Comparison of ENCODE assay signal across 8 mouse cellular contexts in the genomic region with DNA sequence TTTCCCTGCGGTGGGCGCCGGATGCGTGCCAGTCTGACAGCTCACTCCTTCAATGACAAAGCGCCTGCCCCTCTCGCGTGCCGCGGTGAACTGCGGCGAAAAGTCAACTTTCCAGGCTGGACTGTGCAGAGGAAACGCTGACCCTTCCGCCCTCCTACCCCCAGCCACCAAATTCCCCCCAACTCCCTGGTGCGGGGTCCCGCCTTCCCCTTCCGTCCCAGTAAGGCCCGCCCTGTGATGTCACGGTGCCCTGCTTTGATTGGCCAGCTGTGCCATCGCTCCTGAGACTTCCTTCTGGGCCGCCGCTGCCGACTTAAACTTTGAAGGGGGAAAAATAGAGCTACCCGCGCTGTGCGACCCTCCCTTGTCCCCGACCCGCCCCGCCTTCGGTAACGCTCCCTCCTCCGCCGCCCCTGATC. TPM values are rescaled to one million over a fixed set of nuclear protein-coding genes. Genes with fewer than 3 reads are reported as not detected.
DNase-seq lines count a peak whose midpoint lies in the region; ATAC-seq and TF ChIP-seq lines count a peak whose summit lies in the region.

A gene (plus strand): TSS at position 258 of the 419 bp plus-strand sequence.

- TF ChIP-seq CTCF in MEL (IDR thresholded peaks at IDR 0.05 in 2 of 3, conservative IDR thresholded peaks at IDR 0.05 in 1 of 3; ENCODE audit: control insufficient read depth in 1 of 3, insufficient read depth in 1 of 3, low read depth in 2 of 3, low read length in 3 of 3, poor library complexity in 1 of 3, severe bottlenecking in 1 of 3), result no peak
- no peak for TF ChIP-seq CTCF in cerebellum, adult 2 months (IDR thresholded peaks at IDR 0.05; ENCODE audit: borderline replicate concordance, insufficient read depth, low read depth, low read length)
- TF ChIP-seq CTCF in forebrain, postnatal 0 days (IDR thresholded peaks at IDR 0.05; ENCODE audit: low read depth), result no peak

- peak; percentile 48 to 55; a peak in 3 of 4 replicates for TF ChIP-seq POLR2A in MEL (IDR thresholded peaks at IDR 0.05; ENCODE audit: control insufficient read depth in 1 of 2, insufficient read depth in 1 of 2, low read depth in 1 of 2, low read length in 2 of 2, poor library complexity in 1 of 2)
- TF ChIP-seq POLR2A in cerebellum, adult 2 months (IDR thresholded peaks at IDR 0.05; ENCODE audit: borderline replicate concordance, insufficient read depth, low read length), result peak; percentile 53; the same call in 1 of the 2 replicates

- TF ChIP-seq EP300 in MEL (IDR thresholded peaks at IDR 0.05; ENCODE audit: low read depth in 1 of 2, low read length in 2 of 2), result no peak

- TF ChIP-seq RAD21 in MEL (IDR thresholded peaks at IDR 0.05; ENCODE audit: low read depth, low read length), result no peak

- 0 out of 4 replicates have a peak, but pooled peaks cover 0 to 2% of the 10 kb centered on the region in 2 experiments for H3K36me3 ChIP-seq in MEL (ENCODE audit: control insufficient read depth in 1 of 2, insufficient read depth in 2 of 2, low read length in 2 of 2)
- peaks cover 38% of the 10 kb centered on the region for H3K36me3 ChIP-seq in forebrain, postnatal 0 days (ENCODE audit: insufficient read depth)
- H3K36me3 ChIP-seq in neural tube, embryonic 14.5 days (ENCODE audit: control insufficient read depth, insufficient read depth, low read length), result peaks cover 32% of the 10 kb centered on the region

- peaks cover 0 to 5% of the 10 kb centered on the region in 2 experiments; a peak in 3 of 4 replicates for H3K4me1 ChIP-seq in MEL (ENCODE audit: control insufficient read depth in 1 of 2, insufficient read depth in 2 of 2, low read length in 2 of 2)
- no peaks in the 10 kb centered on the region for H3K4me1 ChIP-seq in cerebellum, adult 2 months (ENCODE audit: control insufficient read depth, insufficient read depth, low read length)
- H3K4me1 ChIP-seq in forebrain, postnatal 0 days (ENCODE audit: insufficient read depth), result no peaks in the 10 kb centered on the region
- H3K4me1 ChIP-seq in neural tube, embryonic 14.5 days (ENCODE audit: control insufficient read depth, insufficient read depth, low read length), result peaks cover 15% of the 10 kb centered on the region

- intact Hi-C loops in heart, postnatal 36 days (cut with DNase I), result loop anchor here (2.0 to 10.0 kb wide), 2 partner anchors 26 to 888 kb away; a partner anchor contains a TSS

- H3K4me3 ChIP-seq in MEL (ENCODE audit: control insufficient read depth in 1 of 2, insufficient read depth in 1 of 2, low read depth in 2 of 2, low read length in 2 of 2), result peak within 1 kb of the TSS; percentile 72 to 100
- H3K4me3 ChIP-seq in cerebellum, adult 2 months (replicated peaks; ENCODE audit: insufficient read depth, low read depth, low read length), result peak within 1 kb of the TSS; percentile 84
- peak within 1 kb of the TSS; percentile 62 for H3K4me3 ChIP-seq in forebrain, postnatal 0 days (ENCODE audit: low read depth, low read length)
- peak within 1 kb of the TSS; percentile 54 for H3K4me3 ChIP-seq in neural tube, embryonic 14.5 days (ENCODE audit: low read depth, low read length)

- 1% methylated on average over 32 of the region's 32 CpGs for WGBS in cerebellum, adult 2 months
- 2% methylated on average over 32 of the region's 32 CpGs for WGBS in forebrain, postnatal 0 days
- WGBS in neural tube, embryonic 14.5 days, result under 1% methylated on average over 29 of the region's 32 CpGs

- peak within 1 kb of the TSS; percentile 48 for H3K27ac ChIP-seq in MEL (ENCODE audit: control insufficient read depth, low read depth, low read length)
- H3K27ac ChIP-seq in cerebellum, adult 2 months (ENCODE audit: insufficient read depth, low read length), result no peak within 1 kb of the TSS
- peak within 1 kb of the TSS; percentile 29; the same call in 1 of the 2 replicates for H3K27ac ChIP-seq in forebrain, postnatal 0 days (ENCODE audit: low read depth, low read length)
- peak within 1 kb of the TSS; percentile 48 for H3K27ac ChIP-seq in neural tube, embryonic 14.5 days (ENCODE audit: low read depth, low read length)

- no peaks in the 10 kb centered on the region for H3K27me3 ChIP-seq in MEL (ENCODE audit: control insufficient read depth in 1 of 2, insufficient read depth in 2 of 2, low read length in 2 of 2)
- no peaks in the 10 kb centered on the region for H3K27me3 ChIP-seq in cerebellum, adult 2 months (ENCODE audit: control insufficient read depth, insufficient read depth, low read length)
- no peaks in the 10 kb centered on the region for H3K27me3 ChIP-seq in forebrain, postnatal 0 days (ENCODE audit: insufficient read depth, low read length)
- H3K27me3 ChIP-seq in neural tube, embryonic 14.5 days (ENCODE audit: control insufficient read depth, insufficient read depth, low read length), result no peaks in the 10 kb centered on the region

- peak; percentile 87 for DNase-seq in MEL (ENCODE audit: low read depth, low spot score)
- DNase-seq in cerebellum, adult 2 months, result peak; percentile 85 to 91
- DNase-seq in forebrain, postnatal 0 days, result peak; percentile 90
- DNase-seq in heart, postnatal 36 days, result peak; percentile 95 to 96
- DNase-seq in layer of hippocampus, adult 18-20 months (ENCODE audit: low spot score in 2 of 2), result peak; percentile 82 to 89
- peak; percentile 94 to 95 for DNase-seq in lung, adult 18-20 months
- peak; percentile 93 for DNase-seq in testis, postnatal 10 days (ENCODE audit: low spot score)

- peak within 1 kb of the TSS; percentile 81 for H3K9ac ChIP-seq in MEL (ENCODE audit: control insufficient read depth, low read depth, low read length, poor library complexity, severe bottlenecking)
- peak within 1 kb of the TSS; percentile 61 for H3K9ac ChIP-seq in forebrain, postnatal 0 days
- H3K9ac ChIP-seq in neural tube, embryonic 14.5 days (replicated peaks; ENCODE audit: low read depth, low read length), result peak within 1 kb of the TSS; percentile 58

- H3K4me2 ChIP-seq in forebrain, postnatal 0 days (ENCODE audit: low read depth), result peak within 1 kb of the TSS; percentile 95
- H3K4me2 ChIP-seq in neural tube, embryonic 14.5 days (ENCODE audit: low read depth, low read length), result peak within 1 kb of the TSS; percentile 84

- no peaks in the 10 kb centered on the region for H3K9me3 ChIP-seq in MEL (replicated peaks; ENCODE audit: insufficient read depth, low read length)
- no peaks in the 10 kb centered on the region for H3K9me3 ChIP-seq in forebrain, postnatal 0 days (ENCODE audit: low read length)
- H3K9me3 ChIP-seq in neural tube, embryonic 14.5 days (ENCODE audit: control insufficient read depth, low read length), result no peaks in the 10 kb centered on the region

- ATAC-seq in forebrain, postnatal 0 days, result peak; percentile 95
- peak; percentile 92 for ATAC-seq in neural tube, embryonic 14.5 days (ENCODE audit: low read depth)

- peaks cover 5% of the 10 kb centered on the region; the same call in 1 of the 2 replicates for H3K79me2 ChIP-seq in MEL (ENCODE audit: control insufficient read depth, insufficient read depth, low read length, poor library complexity)

TF ChIP-seq in MEL, 35 proteins besides CTCF, POLR2A, EP300 and RAD21:
- peak; percentile 5; the same call in 1 of the 2 replicates for TF ChIP-seq ETS1 (IDR thresholded peaks at IDR 0.05; ENCODE audit: low read depth, low read length)
- peak; percentile 68 for TF ChIP-seq ELF1 (IDR thresholded peaks at IDR 0.05; ENCODE audit: low read depth, low read length)
- TF ChIP-seq NELFE (IDR thresholded peaks at IDR 0.05; ENCODE audit: low read depth, low read length), result peak; percentile 22; the same call in 1 of the 2 replicates
- peak; percentile 62 for TF ChIP-seq POLR2AphosphoS2 (IDR thresholded peaks at IDR 0.05; ENCODE audit: low read length)
- 0 out of 2 replicates have a peak, but pooled peaks have one; percentile 40 for TF ChIP-seq ZMIZ1 (IDR thresholded peaks at IDR 0.05; ENCODE audit: low read depth, low read length)
- no peak for TF ChIP-seq TAL1 (IDR thresholded peaks at IDR 0.05; ENCODE audit: low read length)
- no peak; the same call in 1 of the 2 replicates for TF ChIP-seq CHD2 (IDR thresholded peaks at IDR 0.05; ENCODE audit: low read length)
- TF ChIP-seq HCFC1 (IDR thresholded peaks at IDR 0.05; ENCODE audit: low read depth, low read length), result peak; percentile 65
- TF ChIP-seq MYC (IDR thresholded peaks at IDR 0.05; ENCODE audit: low read depth, low read length), result no peak
- TF ChIP-seq SIN3A (IDR thresholded peaks at IDR 0.05; ENCODE audit: low read length), result peak; percentile 51; the same call in 1 of the 2 replicates
- TF ChIP-seq MAZ (IDR thresholded peaks at IDR 0.05; ENCODE audit: low read depth, low read length), result 0 out of 2 replicates have a peak, but pooled peaks have one; percentile 6
- peak; percentile 7; the same call in 1 of the 2 replicates for TF ChIP-seq USF1 (IDR thresholded peaks at IDR 0.05; ENCODE audit: low read depth, low read length)

RNA-seq across cellular contexts. Expression of the gene that starts here (rescaled TPM):
- 2.1 and 2.9 TPM in 2 replicates for total RNA-seq in MEL (2012; rRNA removed)
- polyA plus RNA-seq in MEL (2012; ENCODE audit: insufficient read depth in 1 of 2, insufficient read length in 2 of 2, low read depth in 1 of 2, low replicate concordance in 2 of 2, missing spikeins in 1 of 2), result 1 to 10 TPM in 1 of 2 experiments, not detected in 1; 8.7 TPM
- 6.5 and 7.5 TPM in 2 replicates for polyA plus RNA-seq in cerebellum, adult 2 months (2012; rRNA removed)
- total RNA-seq in forebrain, postnatal 0 days (2014; rRNA removed), result 2.9 and 3.9 TPM in 2 replicates
- 2.7 and 4.0 TPM in 2 replicates for polyA plus RNA-seq in forebrain, postnatal 0 days (2015; fragmentation: Nextera tagmentation; extraction: Ambion mirVana)
- total RNA-seq in heart, postnatal 36 days (2021), result 10 to 100 TPM; 17.8 to 19.3 TPM
- total RNA-seq in layer of hippocampus, adult 18-20 months (2021), result 1 to 10 TPM; 4.7 to 6.1 TPM
- 4.5 and 7.4 TPM in 2 replicates for polyA plus RNA-seq in neural tube, embryonic 14.5 days (2014; fragmentation: Nextera tagmentation; extraction: Ambion mirVana)
